Mouse (Mus musculus) heart, adult 11 months (tissue): ENCODE measurements around the gene Ddx49.

Experiments used
- DNase-seq: peaks from one replicate; pipeline ENCODE4 v3.0.0; 2022

Ddx49 gene

GRCm38 (mm10) chr8:70302358-70302890, at the start of gene Ddx49, which contains the start of gene Cope:
Gene Ddx49, minus strand, starts transcription at chr8:70302489.
Gene Cope, plus strand, starts transcription at chr8:70302518.
- peak; percentile 99 for DNase-seq

GRCm38 (mm10) chr8:70352000-70352384, 49.7 kb upstream of the Ddx49 start:
- peak; percentile 91 for DNase-seq

GRCm38 (mm10) chr8:70351035-70351999, 49.0 kb upstream of the Ddx49 start:
- DNase-seq, result peak; percentile 87

GRCm38 (mm10) chr8:70347860-70348420, 45.7 kb upstream of the Ddx49 start:
- no peak for DNase-seq

GRCm38 (mm10) chr8:70347443-70347842, 45.2 kb upstream of the Ddx49 start:
- no peak for DNase-seq

GRCm38 (mm10) chr8:70344279-70344678, 42.0 kb upstream of the Ddx49 start:
- DNase-seq, result no peak

GRCm38 (mm10) chr8:70343696-70344095, 41.4 kb upstream of the Ddx49 start:
- DNase-seq, result no peak

GRCm38 (mm10) chr8:70343076-70343475, 40.8 kb upstream of the Ddx49 start:
- DNase-seq, result no peak

GRCm38 (mm10) chr8:70342007-70342406, 39.7 kb upstream of the Ddx49 start:
- no peak for DNase-seq

GRCm38 (mm10) chr8:70340659-70341058, 38.4 kb upstream of the Ddx49 start:
- DNase-seq, result no peak

GRCm38 (mm10) chr8:70338931-70339330, 36.6 kb upstream of the Ddx49 start:
- no peak for DNase-seq

- peak; percentile 92 for DNase-seq
Observed at GRCm38 (mm10) chr8:70332878-70333202, 30.6 kb upstream of the Ddx49 start.

- peak; percentile 95 for DNase-seq
Observed at GRCm38 (mm10) chr8:70332070-70332877, 30.0 kb upstream of the Ddx49 start.

GRCm38 (mm10) chr8:70331526-70331925, 29.2 kb upstream of the Ddx49 start:
- peak; percentile 89 for DNase-seq

GRCm38 (mm10) chr8:70330741-70331364, 28.6 kb upstream of the Ddx49 start:
- DNase-seq, result peak; percentile 93

GRCm38 (mm10) chr8:70329835-70330740, 27.8 kb upstream of the Ddx49 start:
- DNase-seq, result peak; percentile 88

GRCm38 (mm10) chr8:70329124-70329834, 27.0 kb upstream of the Ddx49 start, which contains the start of gene Gdf1:
Gene Gdf1, plus strand, starts transcription at chr8:70329817.
- peak; percentile 94 for DNase-seq

- no peak for DNase-seq
Observed at GRCm38 (mm10) chr8:70327512-70327911, 25.2 kb upstream of the Ddx49 start.

GRCm38 (mm10) chr8:70323716-70324115, 21.4 kb upstream of the Ddx49 start:
- DNase-seq, result no peak

- DNase-seq, result no peak
Observed at GRCm38 (mm10) chr8:70317872-70318271, 15.6 kb upstream of the Ddx49 start.
